Mouse (Mus musculus) kidney, embryonic 14.5 days (tissue): ENCODE data around the gene Yeats4. TPM values are rescaled to one million over a fixed set of nuclear protein-coding genes. Genes with fewer than 3 reads are reported as not detected.

Source experiments
- ATAC-seq: fragments of 200-750 bp; cut with Nextera tagmentation; 2 replicates; pipeline ENCODE4 v1.8.0; 2017; ENCODE audit warnings: moderate number of reproducible peaks, mild to moderate bottlenecking, moderate TSS enrichment, moderate library complexity; ENCODE audit not compliant: low FRiP score, low TSS enrichment
- H3K27ac ChIP-seq: fragments of 300-500 bp; sonication (generic); 2 replicates; pipeline ENCODE4 v1.5.1; 2014; ENCODE audit warnings: low read depth, mild to moderate bottlenecking, low read length, moderate library complexity, mixed read lengths
- H3K27me3 ChIP-seq: fragments of 300-500 bp; sonication (generic); 2 replicates; pipeline ENCODE4 v1.6.1; 2014; ENCODE audit warnings: mild to moderate bottlenecking, low read length; ENCODE audit not compliant: control insufficient read depth, insufficient read depth
- H3K36me3 ChIP-seq: fragments of 300-500 bp; sonication (generic); 2 replicates; pipeline ENCODE4 v1.6.1; 2014; ENCODE audit warnings: low read length, mixed read lengths; ENCODE audit not compliant: control insufficient read depth, insufficient read depth
- H3K4me1 ChIP-seq: fragments of 300-500 bp; sonication (generic); 2 replicates; pipeline ENCODE4 v1.6.1; 2014; ENCODE audit warnings: low read length, mixed read lengths; ENCODE audit not compliant: control insufficient read depth, insufficient read depth
- H3K4me2 ChIP-seq: fragments of 300-500 bp; sonication (generic); replicated peaks from 2 replicates; pipeline ENCODE4 v1.6.1; 2014; ENCODE audit warnings: low read depth, mild to moderate bottlenecking, low read length
- H3K4me3 ChIP-seq: fragments of 300-500 bp; sonication (generic); 2 replicates; pipeline ENCODE4 v1.5.1; 2014; ENCODE audit warnings: mild to moderate bottlenecking, low read length
- H3K9ac ChIP-seq: fragments of 300-500 bp; sonication (generic); 2 replicates; pipeline ENCODE4 v1.6.1; 2014; ENCODE audit warnings: low read depth, mild to moderate bottlenecking, low read length, moderate library complexity
- H3K9me3 ChIP-seq: fragments of 300-500 bp; sonication (generic); 2 replicates; pipeline ENCODE4 v1.6.1; 2016; ENCODE audit warnings: low read length; ENCODE audit not compliant: control insufficient read depth
- WGBS: fragments of 180-500 bp; shearing (Covaris S2); extraction: QIAGEN DNeasy Blood & Tissue Kit; methylation state at CpG from one replicate; pipeline ENCODE4 v1.1.7; 2014; 5-methylcytosine and 5-hydroxymethylcytosine counted together
- polyA plus RNA-seq: library from polyadenylated mRNA; unstranded; fragments of >200 nt; fragmentation: Nextera tagmentation; extraction: Ambion mirVana; gene quantifications from 2 replicates; pipeline ENCODE4 v1.2.1, GENCODE M21; 2014

Yeats4 gene
- polyA plus RNA-seq, 1 experiment from 2014 or later: 93.5 TPM

- Histone ChIP-seq H3K4me2 (peak overlapping the region; percentile 75), H3K4me3 (peak overlapping the region; percentile 59)
- peak; percentile 45 for ATAC-seq
Observed at GRCm38 (mm10) chr10:117223758-117224101, 577 bp downstream of the Yeats4 start.

GRCm38 (mm10) chr10:117222821-117223220 is 1.5 kb downstream of the Yeats4 start:
- H3K27me3 ChIP-seq: no peaks in the 10 kb centered on the region
- peaks cover 42% of the 10 kb centered on the region for H3K36me3 ChIP-seq
- H3K4me1 ChIP-seq: peaks cover 5% of the 10 kb centered on the region; the same call in 1 of the 2 replicates
- no peak overlapping the region for H3K27ac ChIP-seq
- no peaks in the 10 kb centered on the region for H3K9me3 ChIP-seq
- 76% methylated on average over 3 of the region's 3 CpGs for WGBS
- H3K4me2 ChIP-seq: peak overlapping the region; percentile 75
- no peak for ATAC-seq
- H3K4me3 ChIP-seq: peak overlapping the region; percentile 59; the same call in 1 of the 2 replicates
- no peak overlapping the region; the same call in 1 of the 2 replicates for H3K9ac ChIP-seq

More at GRCm38 (mm10) chr10:117223758-117224101, 577 bp downstream of the Yeats4 start:
- Histone ChIP-seq H3K4me1 (peaks cover 5% of the 10 kb centered on the region; the same call in 1 of the 2 replicates), H3K9me3 (no peaks in the 10 kb centered on the region), H3K36me3 (peaks cover 33% of the 10 kb centered on the region), H3K9ac (peak overlapping the region; percentile 81), H3K27me3 (no peaks in the 10 kb centered on the region), H3K27ac (no peak overlapping the region)
- under 1% methylated on average over 9 of the region's 9 CpGs for WGBS

GRCm38 (mm10) chr10:117218351-117218750 is 6.0 kb downstream of the Yeats4 start:
- H3K4me1 ChIP-seq: peaks cover 5% of the 10 kb centered on the region; the same call in 1 of the 2 replicates
- H3K9me3 ChIP-seq: no peaks in the 10 kb centered on the region
- ATAC-seq: no peak
- no peak overlapping the region for H3K4me3 ChIP-seq
- peaks cover 84% of the 10 kb centered on the region for H3K36me3 ChIP-seq
- no peak overlapping the region for H3K4me2 ChIP-seq
- no peaks in the 10 kb centered on the region for H3K27me3 ChIP-seq
- no peak overlapping the region for H3K9ac ChIP-seq
- H3K27ac ChIP-seq: no peak overlapping the region
- 98% methylated on average over 8 of the region's 8 CpGs for WGBS

- Histone ChIP-seq H3K9ac (no peak overlapping the region), H3K4me1 (no peaks in the 10 kb centered on the region), H3K4me2 (no peak overlapping the region), H3K36me3 (peaks cover 88% of the 10 kb centered on the region), H3K27me3 (no peaks in the 10 kb centered on the region), H3K9me3 (no peaks in the 10 kb centered on the region), H3K27ac (no peak overlapping the region), H3K4me3 (no peak overlapping the region)
- 82% methylated on average over 20 of the region's 20 CpGs for WGBS
- no peak for ATAC-seq
Observed at GRCm38 (mm10) chr10:117217246-117217840, 7.0 kb downstream of the Yeats4 start.

- no peak overlapping the region for H3K9ac ChIP-seq
- H3K27me3 ChIP-seq: no peaks in the 10 kb centered on the region
- WGBS: 73% methylated on average over 5 of the region's 5 CpGs
- no peak overlapping the region for H3K4me2 ChIP-seq
- H3K36me3 ChIP-seq: peaks cover 83% of the 10 kb centered on the region
- no peaks in the 10 kb centered on the region for H3K9me3 ChIP-seq
- no peaks in the 10 kb centered on the region for H3K4me1 ChIP-seq
- no peak overlapping the region for H3K27ac ChIP-seq
- no peak overlapping the region for H3K4me3 ChIP-seq
- no peak for ATAC-seq
Observed at GRCm38 (mm10) chr10:117216793-117217192, 7.5 kb downstream of the Yeats4 start.

GRCm38 (mm10) chr10:117216132-117216495 is 8.2 kb downstream of the Yeats4 start:
- Histone ChIP-seq H3K36me3 (peaks cover 76% of the 10 kb centered on the region), H3K4me3 (no peak overlapping the region), H3K9me3 (no peaks in the 10 kb centered on the region), H3K9ac (no peak overlapping the region), H3K4me2 (no peak overlapping the region), H3K27me3 (no peaks in the 10 kb centered on the region), H3K27ac (no peak overlapping the region), H3K4me1 (no peaks in the 10 kb centered on the region)
- WGBS: 94% methylated on average over 9 of the region's 9 CpGs
- no peak for ATAC-seq

- Histone ChIP-seq H3K9ac (no peak overlapping the region), H3K27me3 (no peaks in the 10 kb centered on the region), H3K4me3 (no peak overlapping the region), H3K36me3 (peaks cover 71% of the 10 kb centered on the region), H3K9me3 (no peaks in the 10 kb centered on the region), H3K4me2 (no peak overlapping the region), H3K4me1 (no peaks in the 10 kb centered on the region), H3K27ac (no peak overlapping the region)
- no peak for ATAC-seq
- WGBS: 93% methylated on average over 25 of the region's 25 CpGs
Observed at GRCm38 (mm10) chr10:117215409-117216131, 8.7 kb downstream of the Yeats4 start.

GRCm38 (mm10) chr10:117211023-117211422 is 13.3 kb downstream of the Yeats4 start:
- no peaks in the 10 kb centered on the region for H3K9me3 ChIP-seq
- H3K36me3 ChIP-seq: peaks cover 29% of the 10 kb centered on the region
- ATAC-seq: no peak
- WGBS: 90% methylated on average over 6 of the region's 6 CpGs
- no peak overlapping the region for H3K4me3 ChIP-seq
- H3K4me2 ChIP-seq: no peak overlapping the region
- H3K27ac ChIP-seq: no peak overlapping the region
- no peak overlapping the region for H3K9ac ChIP-seq
- no peaks in the 10 kb centered on the region for H3K27me3 ChIP-seq
- H3K4me1 ChIP-seq: no peaks in the 10 kb centered on the region

GRCm38 (mm10) chr10:117209469-117209938 is 14.8 kb downstream of the Yeats4 start:
- ATAC-seq: peak; percentile 80
- H3K4me1 ChIP-seq: no peaks in the 10 kb centered on the region
- WGBS: 18% methylated on average over 11 of the region's 11 CpGs
- no peak overlapping the region for H3K9ac ChIP-seq
- H3K27me3 ChIP-seq: no peaks in the 10 kb centered on the region
- H3K36me3 ChIP-seq: peaks cover 14% of the 10 kb centered on the region
- H3K4me3 ChIP-seq: peak overlapping the region; percentile 15; the same call in 1 of the 2 replicates
- H3K27ac ChIP-seq: no peak overlapping the region
- peak overlapping the region; percentile 15 for H3K4me2 ChIP-seq
- no peaks in the 10 kb centered on the region for H3K9me3 ChIP-seq
